Mouse (Mus musculus) ovary, adult 18-20 months (tissue): ENCODE measurements around the gene Ghrl.

Source experiments
- DNase-seq: peaks from one replicate; pipeline ENCODE4 v3.0.0; 2022; ENCODE audit warnings: low spot score, mixed read lengths

Ghrl gene

GRCm38 (mm10) chr6:113667611-113668122 is 52.0 kb downstream of the Ghrl start:
- DNase-seq: no peak
